Mouse (Mus musculus) mature B cell (primary cell): ENCODE measurements at regions not wholly inside any gene's neighbourhood (a gene's known extent, or its start where the extent isn't known, plus 50 kb on each side); places are given as distances from the start of the nearest gene placed in this dataset.

Source experiments
- in situ Hi-C: fragments of 300-500 bp; cut with MboI; formaldehyde crosslinking; loops from 2 replicates; pipeline ENCODE4 v1.14.3; 2019

- in situ Hi-C loops, result no loop called here
Observed at GRCm38 (mm10) chr9:85524733-85525132, 197.6 kb upstream of the Tent5a start.

- in situ Hi-C loops, result no loop called here
Observed at GRCm38 (mm10) chr9:85521342-85521741, 194.2 kb upstream of the Tent5a start.

- in situ Hi-C loops, result no loop called here
Observed at GRCm38 (mm10) chr9:85520941-85521340, 193.8 kb upstream of the Tent5a start.

GRCm38 (mm10) chr9:85499006-85499405 lies 171.9 kb upstream of the Tent5a start:
- in situ Hi-C loops, result no loop called here

GRCm38 (mm10) chr9:85497348-85497747 lies 170.2 kb upstream of the Tent5a start:
- in situ Hi-C loops, result no loop called here

GRCm38 (mm10) chr9:85496506-85497239 lies 169.5 kb upstream of the Tent5a start:
- in situ Hi-C loops, result no loop called here

GRCm38 (mm10) chr9:85495056-85495455 lies 167.9 kb upstream of the Tent5a start:
- in situ Hi-C loops, result no loop called here

- in situ Hi-C loops, result no loop called here
Observed at GRCm38 (mm10) chr9:85493760-85494159, 166.6 kb upstream of the Tent5a start.

GRCm38 (mm10) chr9:85490367-85490766 lies 163.2 kb upstream of the Tent5a start:
- in situ Hi-C loops, result no loop called here

GRCm38 (mm10) chr9:85487915-85488314 lies 160.8 kb upstream of the Tent5a start:
- in situ Hi-C loops, result no loop called here

GRCm38 (mm10) chr9:85487052-85487668 lies 160.0 kb upstream of the Tent5a start:
- in situ Hi-C loops, result no loop called here

GRCm38 (mm10) chr9:85485749-85486148 lies 158.6 kb upstream of the Tent5a start:
- in situ Hi-C loops, result no loop called here

GRCm38 (mm10) chr9:85483248-85483647 lies 156.1 kb upstream of the Tent5a start:
- in situ Hi-C loops, result no loop called here

- in situ Hi-C loops, result no loop called here
Observed at GRCm38 (mm10) chr9:85480566-85480965, 153.4 kb upstream of the Tent5a start.

- in situ Hi-C loops, result no loop called here
Observed at GRCm38 (mm10) chr9:85475214-85475613, 148.1 kb upstream of the Tent5a start.

- in situ Hi-C loops, result no loop called here
Observed at GRCm38 (mm10) chr9:85470264-85470821, 143.2 kb upstream of the Tent5a start.

- in situ Hi-C loops, result no loop called here
Observed at GRCm38 (mm10) chr9:85469288-85469687, 142.1 kb upstream of the Tent5a start.

- in situ Hi-C loops, result no loop called here
Observed at GRCm38 (mm10) chr9:85466671-85467070, 139.5 kb upstream of the Tent5a start.

GRCm38 (mm10) chr9:85459062-85459805 lies 132.1 kb upstream of the Tent5a start:
- in situ Hi-C loops, result no loop called here

GRCm38 (mm10) chr9:85458356-85458755 lies 131.2 kb upstream of the Tent5a start:
- in situ Hi-C loops, result no loop called here

GRCm38 (mm10) chr9:85457400-85457799 lies 130.3 kb upstream of the Tent5a start:
- in situ Hi-C loops, result no loop called here

GRCm38 (mm10) chr9:85455382-85455781 lies 128.2 kb upstream of the Tent5a start:
- in situ Hi-C loops, result no loop called here
